Mouse (Mus musculus) heart, embryonic 11.5 days (tissue): ENCODE measurements at regions not wholly inside any gene's neighbourhood (a gene's known extent, or its start where the extent isn't known, plus 50 kb on each side); places are given as distances from the start of the nearest gene placed in this dataset.

ENCODE experiments used
- ATAC-seq: fragments of 200-750 bp; cut with Nextera tagmentation; replicated peaks from 2 replicates; pipeline ENCODE4 v1.8.0; 2017; ENCODE audit warnings: moderate library complexity; ENCODE audit not compliant: insufficient number of reproducible peaks, low FRiP score, low TSS enrichment
- H3K27ac ChIP-seq: fragments of 300-500 bp; sonication (generic); 2 replicates; pipeline ENCODE4 v1.5.1; 2014; ENCODE audit warnings: mild to moderate bottlenecking, low read depth, low read length
- H3K27me3 ChIP-seq: fragments of 300-500 bp; sonication (generic); 2 replicates; pipeline ENCODE4 v1.6.1; 2014; ENCODE audit warnings: mild to moderate bottlenecking, low read length, mixed read lengths; ENCODE audit not compliant: control insufficient read depth, insufficient read depth
- H3K36me3 ChIP-seq: fragments of 300-500 bp; sonication (generic); 2 replicates; pipeline ENCODE4 v1.6.1; 2014; ENCODE audit warnings: mild to moderate bottlenecking, low read length, moderate library complexity, mixed read lengths; ENCODE audit not compliant: control insufficient read depth, insufficient read depth
- H3K4me1 ChIP-seq: fragments of 300-500 bp; sonication (generic); 2 replicates; pipeline ENCODE4 v1.6.1; 2014; ENCODE audit warnings: low read length; ENCODE audit not compliant: control insufficient read depth, insufficient read depth
- H3K4me2 ChIP-seq: fragments of 300-500 bp; sonication (generic); 2 replicates; pipeline ENCODE4 v1.6.1; 2014; ENCODE audit warnings: mild to moderate bottlenecking, moderate library complexity
- H3K4me3 ChIP-seq: fragments of 300-500 bp; sonication (generic); 2 replicates; pipeline ENCODE4 v1.5.1; 2014; ENCODE audit warnings: low read depth, low read length
- H3K9ac ChIP-seq: fragments of 300-500 bp; sonication (generic); 2 replicates; pipeline ENCODE4 v1.6.1; 2014; ENCODE audit warnings: mild to moderate bottlenecking, low read depth, low read length, moderate library complexity
- H3K9me3 ChIP-seq: fragments of 300-500 bp; sonication (generic); replicated peaks from 2 replicates; pipeline ENCODE4 v1.6.1; 2016; ENCODE audit warnings: low read length; ENCODE audit not compliant: control insufficient read depth
- WGBS: fragments of 180-500 bp; shearing (Covaris S2); extraction: QIAGEN DNeasy Blood & Tissue Kit; methylation state at CpG from one replicate; pipeline ENCODE4 v1.1.7; 2014; ENCODE audit not compliant: insufficient replicate concordance; 5-methylcytosine and 5-hydroxymethylcytosine counted together

- Histone ChIP-seq H3K27ac (no peak overlapping the region), H3K36me3 (no peaks in the 10 kb centered on the region), H3K27me3 (no peaks in the 10 kb centered on the region), H3K9ac (no peak overlapping the region), H3K4me2 (no peak overlapping the region; the same call in 1 of the 2 replicates), H3K4me1 (no peaks in the 10 kb centered on the region), H3K4me3 (no peak overlapping the region), H3K9me3 (no peaks in the 10 kb centered on the region)
- WGBS: 57% methylated on average over 22 of the region's 22 CpGs
- ATAC-seq: no peak
These were observed 596.1 kb downstream of the Nr2f2 start for GRCm38 (mm10) chr7:69770313-69770979.

GRCm38 (mm10) chr7:69766451-69766850 lies 600.1 kb downstream of the Nr2f2 start:
- Histone ChIP-seq H3K27me3 (no peaks in the 10 kb centered on the region), H3K4me1 (no peaks in the 10 kb centered on the region), H3K9me3 (no peaks in the 10 kb centered on the region), H3K27ac (no peak overlapping the region), H3K4me2 (no peak overlapping the region), H3K36me3 (no peaks in the 10 kb centered on the region), H3K4me3 (no peak overlapping the region), H3K9ac (no peak overlapping the region)
- no peak for ATAC-seq
- WGBS: 58% methylated on average over 4 of the region's 4 CpGs

GRCm38 (mm10) chr7:69740495-69740894 lies 626.0 kb downstream of the Nr2f2 start:
- no peak overlapping the region for H3K27ac ChIP-seq
- no peak overlapping the region for H3K4me3 ChIP-seq
- H3K36me3 ChIP-seq: no peaks in the 10 kb centered on the region
- H3K9ac ChIP-seq: no peak overlapping the region
- H3K4me2 ChIP-seq: no peak overlapping the region
- H3K4me1 ChIP-seq: no peaks in the 10 kb centered on the region
- H3K9me3 ChIP-seq: no peaks in the 10 kb centered on the region
- WGBS: 68% methylated on average over 6 of the region's 6 CpGs
- no peak for ATAC-seq
- H3K27me3 ChIP-seq: no peaks in the 10 kb centered on the region

GRCm38 (mm10) chr7:69738998-69739397 lies 627.5 kb downstream of the Nr2f2 start:
- H3K27me3 ChIP-seq: no peaks in the 10 kb centered on the region
- no peaks in the 10 kb centered on the region for H3K36me3 ChIP-seq
- ATAC-seq: no peak
- no peak overlapping the region for H3K27ac ChIP-seq
- H3K9ac ChIP-seq: no peak overlapping the region
- no peaks in the 10 kb centered on the region for H3K4me1 ChIP-seq
- H3K4me2 ChIP-seq: no peak overlapping the region
- WGBS: 85% methylated on average over 7 of the region's 7 CpGs
- H3K9me3 ChIP-seq: no peaks in the 10 kb centered on the region
- no peak overlapping the region for H3K4me3 ChIP-seq

GRCm38 (mm10) chr7:69715081-69715480 lies 651.5 kb downstream of the Nr2f2 start:
- Histone ChIP-seq H3K4me3 (no peak overlapping the region), H3K4me2 (no peak overlapping the region), H3K9ac (no peak overlapping the region), H3K36me3 (no peaks in the 10 kb centered on the region), H3K27ac (no peak overlapping the region), H3K27me3 (no peaks in the 10 kb centered on the region), H3K9me3 (no peaks in the 10 kb centered on the region), H3K4me1 (no peaks in the 10 kb centered on the region)
- 84% methylated on average over 5 of the region's 5 CpGs for WGBS
- no peak for ATAC-seq

- no peak overlapping the region for H3K27ac ChIP-seq
- H3K4me1 ChIP-seq: no peaks in the 10 kb centered on the region
- no peaks in the 10 kb centered on the region for H3K9me3 ChIP-seq
- no peaks in the 10 kb centered on the region for H3K36me3 ChIP-seq
- no peak for ATAC-seq
- no peak overlapping the region for H3K9ac ChIP-seq
- WGBS: 74% methylated on average over 1 of the region's 1 CpGs
- no peak overlapping the region for H3K4me2 ChIP-seq
- H3K27me3 ChIP-seq: no peaks in the 10 kb centered on the region
- H3K4me3 ChIP-seq: no peak overlapping the region
These were observed 696.3 kb downstream of the Nr2f2 start for GRCm38 (mm10) chr7:69670211-69670610.

GRCm38 (mm10) chr7:69655583-69655982 lies 711.0 kb downstream of the Nr2f2 start:
- no peak overlapping the region for H3K27ac ChIP-seq
- no peak for ATAC-seq
- no peaks in the 10 kb centered on the region for H3K9me3 ChIP-seq
- no peaks in the 10 kb centered on the region for H3K27me3 ChIP-seq
- 4% methylated on average over 9 of the region's 9 CpGs for WGBS
- peak overlapping the region; percentile 36; the same call in 1 of the 2 replicates for H3K4me2 ChIP-seq
- H3K4me3 ChIP-seq: no peak overlapping the region
- no peaks in the 10 kb centered on the region for H3K4me1 ChIP-seq
- H3K9ac ChIP-seq: no peak overlapping the region
- no peaks in the 10 kb centered on the region for H3K36me3 ChIP-seq

GRCm38 (mm10) chr7:69645449-69645848 lies 721.1 kb downstream of the Nr2f2 start:
- Histone ChIP-seq H3K9me3 (no peaks in the 10 kb centered on the region), H3K9ac (no peak overlapping the region), H3K4me3 (no peak overlapping the region), H3K36me3 (no peaks in the 10 kb centered on the region), H3K4me1 (no peaks in the 10 kb centered on the region), H3K4me2 (no peak overlapping the region), H3K27ac (no peak overlapping the region), H3K27me3 (no peaks in the 10 kb centered on the region)
- WGBS: 69% methylated on average over 6 of the region's 6 CpGs
- ATAC-seq: no peak

- H3K4me1 ChIP-seq: no peaks in the 10 kb centered on the region
- H3K9me3 ChIP-seq: no peaks in the 10 kb centered on the region
- no peak overlapping the region for H3K4me3 ChIP-seq
- no peak for ATAC-seq
- 44% methylated on average over 9 of the region's 9 CpGs for WGBS
- H3K4me2 ChIP-seq: no peak overlapping the region
- no peak overlapping the region for H3K9ac ChIP-seq
- H3K27ac ChIP-seq: no peak overlapping the region
- no peaks in the 10 kb centered on the region for H3K36me3 ChIP-seq
- H3K27me3 ChIP-seq: no peaks in the 10 kb centered on the region
These were observed 724.9 kb downstream of the Nr2f2 start for GRCm38 (mm10) chr7:69641652-69642051.
